Mouse (Mus musculus) ES-E14 (cell line): Measurements from ENCODE around the gene Casp8ap2. TPM values are rescaled to one million over a fixed set of nuclear protein-coding genes. Genes with fewer than 3 reads are reported as not detected.

Source experiments
- DNase-seq: peaks from one replicate; pipeline ENCODE4 v3.0.0-alpha.2; 2013; ENCODE audit warnings: low read depth, low spot score
- H3K27ac ChIP-seq: 2 replicates; pipeline ENCODE4 v1.5.1; 2012; ENCODE audit warnings: low read depth, mild to moderate bottlenecking, low read length, moderate library complexity, mixed read lengths; ENCODE audit not compliant: poor library complexity, insufficient read depth, severe bottlenecking
- H3K36me3 ChIP-seq: 2 replicates; pipeline ENCODE4 v1.6.1; 2012; ENCODE audit warnings: mild to moderate bottlenecking, low read length, moderate library complexity, mixed read lengths; ENCODE audit not compliant: control insufficient read depth, poor library complexity, insufficient read depth, severe bottlenecking
- H3K4me1 ChIP-seq, 2 experiments: fragments of 150-350 bp in 1 of 2; sonication (generic) in 1 of 2; 2 replicates each; pipeline ENCODE4 v1.6.1; 2012; ENCODE audit warnings: low read length in 2 of 2, mild to moderate bottlenecking in 1 of 2, mixed read lengths in 1 of 2; ENCODE audit not compliant: control insufficient read depth in 2 of 2, insufficient read depth in 2 of 2, poor library complexity in 1 of 2
- H3K4me3 ChIP-seq, 2 experiments: fragments of 150-350 bp in 1 of 2; sonication (generic) in 1 of 2; 2 replicates each; pipeline ENCODE4 v1.5.1; 2012; ENCODE audit warnings: low read length in 2 of 2, low read depth in 1 of 2, mild to moderate bottlenecking in 1 of 2, mixed read lengths in 1 of 2; ENCODE audit not compliant: insufficient read depth in 1 of 2, poor library complexity in 1 of 2, severe bottlenecking in 1 of 2
- H3K9ac ChIP-seq: 2 replicates; pipeline ENCODE4 v1.6.1; 2012; ENCODE audit warnings: low read depth, mild to moderate bottlenecking, low read length, mixed read lengths; ENCODE audit not compliant: poor library complexity, insufficient read depth, severe bottlenecking
- H3K9me3 ChIP-seq: fragments of 150-350 bp; sonication (generic); 2 replicates; pipeline ENCODE4 v1.6.1; 2012; ENCODE audit warnings: low read depth, mild to moderate bottlenecking, low read length; ENCODE audit not compliant: control insufficient read depth, insufficient read depth
- CHD2 ChIP-seq: IDR thresholded peaks from 2 replicates; pipeline ENCODE4 v1.6.1; 2014; ENCODE audit warnings: mild to moderate bottlenecking, low read depth, low read length, inconsistent platforms
- HCFC1 ChIP-seq: IDR thresholded peaks from 2 replicates; pipeline ENCODE4 v1.6.1; 2012; ENCODE audit warnings: low read length, inconsistent platforms, borderline replicate concordance; ENCODE audit not compliant: insufficient read depth
- MAFK ChIP-seq: IDR thresholded peaks from 2 replicates; pipeline ENCODE4 v1.6.1; 2014; ENCODE audit warnings: mild to moderate bottlenecking, low read depth, low read length, inconsistent platforms; ENCODE audit not compliant: insufficient read depth
- in situ Hi-C, 2 experiments: fragments of 600-800 bp; cut with MboI; formaldehyde crosslinking; loops; one replicate each; pipeline ENCODE4 v1.15.1; 2025; ENCODE audit warnings: low sequenced_read_pairs in 2 of 2, inconsistent platforms in 1 of 2; ENCODE audit not compliant: unreplicated experiment in 2 of 2
- total RNA-seq: library from RNA; depleted of rRNA; stranded (reverse); fragments of 300-350 nt; gene quantifications from 2 replicates; pipeline ENCODE4 v1.2.3, GENCODE M21; 2012; rRNA removed

The Casp8ap2 gene
- total RNA-seq, 1 experiment, result 39.0 TPM

- Histone ChIP-seq H3K9me3 (no peaks in the 10 kb centered on the region), H3K36me3 (peaks cover 24% of the 10 kb centered on the region), H3K4me1 (no peaks in the 10 kb centered on the region), H3K4me3 (no peak overlapping the region), H3K27ac (no peak overlapping the region), H3K9ac (no peak overlapping the region)
- no peak for TF ChIP-seq MAFK
- no peak for TF ChIP-seq HCFC1
- no peak for TF ChIP-seq CHD2
- in situ Hi-C loops, result no loop called here
- no peak for DNase-seq
These were observed 67.9 kb downstream of the Casp8ap2 start for GRCm38 (mm10) chr4:32683061-32683582.

Other genes starting within 250 kb of the Casp8ap2 start
- gene Gja10, start 12.7 kb upstream of the Casp8ap2 start, total RNA-seq, result 0.09 TPM in 1 of 2 replicates, not detected in the other
- gene Mdn1, start 41.7 kb downstream of the Casp8ap2 start, total RNA-seq, result 143 and 146 TPM in 2 replicates
- gene Lyrm2, start 184.8 kb downstream of the Casp8ap2 start, total RNA-seq, result 18.0 and 24.2 TPM in 2 replicates